Comparison of ENCODE assay signal across 7 mouse cellular contexts in the genomic region with DNA sequence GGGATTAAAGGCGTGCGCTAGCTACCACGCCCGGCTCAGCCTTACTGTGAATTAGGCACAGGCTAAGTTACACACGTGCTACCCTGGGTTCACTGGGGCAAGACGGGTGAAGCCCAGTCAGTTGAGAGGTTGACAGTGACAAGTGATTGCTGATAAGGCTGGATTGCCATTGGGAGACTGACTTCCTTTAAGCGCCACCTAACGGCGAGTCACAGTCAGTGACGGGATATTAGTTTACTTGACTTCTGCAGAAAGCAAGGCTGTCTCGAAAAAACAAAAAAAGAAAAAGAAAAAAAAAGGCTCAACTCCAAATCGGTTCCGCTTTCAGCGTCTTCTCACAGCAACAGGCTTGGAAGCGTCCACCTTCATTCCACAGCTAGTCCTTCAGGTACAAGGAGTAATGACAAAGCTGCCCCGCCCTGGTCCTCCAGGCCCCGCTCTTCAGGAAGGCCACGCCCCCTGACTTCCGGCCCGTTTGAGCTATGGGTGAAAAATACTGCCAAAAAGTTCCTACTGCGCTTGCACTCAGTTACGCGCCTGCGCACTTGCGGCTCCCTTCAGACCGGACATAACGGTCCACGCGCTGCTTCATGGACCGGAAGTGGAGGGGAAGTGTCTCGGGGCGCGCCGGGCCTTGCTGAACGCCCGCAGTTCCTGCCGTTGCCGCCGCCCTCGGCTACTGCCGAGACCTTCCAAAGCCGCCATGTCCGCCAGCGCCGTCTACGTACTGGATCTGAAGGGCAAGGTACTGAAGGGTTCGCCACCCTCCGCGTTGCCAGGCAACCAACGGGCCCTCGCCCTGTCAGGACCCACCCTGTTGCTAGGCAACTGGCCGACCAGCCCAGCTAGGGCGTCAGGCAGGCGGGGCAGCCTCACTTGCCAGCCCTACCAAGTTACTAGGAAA. TPM values are rescaled to one million over a fixed set of nuclear protein-coding genes. Genes with fewer than 3 reads are reported as not detected.
A peak's percentile ranks its signal among the peaks of the same experiment; 100 is the strongest.
DNase-seq lines count a peak whose midpoint lies in the region; ATAC-seq and TF ChIP-seq lines count a peak whose summit lies in the region.

A gene (plus strand): TSS at position 520 of the 904 bp plus-strand sequence.

- TF ChIP-seq POLR2A in small intestine, adult 2 months (IDR thresholded peaks at IDR 0.05; ENCODE audit: low read depth, low read length) = peak; percentile 43; the same call in 1 of the 2 replicates

- under 1% methylated on average over 54 of the region's 54 CpGs for WGBS in embryonic facial prominence, embryonic 10.5 days
- WGBS in intestine, postnatal 0 days = under 1% methylated on average over 54 of the region's 54 CpGs
- WGBS in midbrain, embryonic 12.5 days = under 1% methylated on average over 54 of the region's 54 CpGs
- WGBS in small intestine, adult 2 months = under 1% methylated on average over 54 of the region's 54 CpGs

- peak within 1 kb of the TSS; percentile 64 for H3K9ac ChIP-seq in intestine, postnatal 0 days (ENCODE audit: low read depth, low read length)
- peak within 1 kb of the TSS; percentile 54 for H3K9ac ChIP-seq in midbrain, embryonic 12.5 days (replicated peaks)

- H3K4me3 ChIP-seq in embryonic facial prominence, embryonic 10.5 days = peak within 1 kb of the TSS; percentile 80
- H3K4me3 ChIP-seq in intestine, postnatal 0 days (ENCODE audit: low read depth, low read length) = peak within 1 kb of the TSS; percentile 80
- peak within 1 kb of the TSS; percentile 64 for H3K4me3 ChIP-seq in midbrain, embryonic 12.5 days
- peak within 1 kb of the TSS; percentile 63 for H3K4me3 ChIP-seq in small intestine, adult 2 months (ENCODE audit: low read depth, low read length)

- peak; percentile 90 for TF ChIP-seq CTCF in intestine, postnatal 0 days (IDR thresholded peaks at IDR 0.05; ENCODE audit: low read depth)
- TF ChIP-seq CTCF in small intestine, adult 2 months (IDR thresholded peaks at IDR 0.05; ENCODE audit: extremely low read depth, insufficient read length, insufficient replicate concordance, low read depth, low read length) = peak; percentile 60; the same call in 1 of the 2 replicates

- peak within 1 kb of the TSS; percentile 73 for H3K4me2 ChIP-seq in intestine, postnatal 0 days (replicated peaks; ENCODE audit: low read depth)
- peak within 1 kb of the TSS; percentile 60 for H3K4me2 ChIP-seq in midbrain, embryonic 12.5 days (replicated peaks)

- peaks cover 21% of the 10 kb centered on the region for H3K36me3 ChIP-seq in embryonic facial prominence, embryonic 10.5 days (replicated peaks)
- H3K36me3 ChIP-seq in intestine, postnatal 0 days (ENCODE audit: control insufficient read depth, insufficient read depth) = peaks cover 10% of the 10 kb centered on the region; the same call in 1 of the 2 replicates
- H3K36me3 ChIP-seq in midbrain, embryonic 12.5 days = peaks cover 7% of the 10 kb centered on the region
- no peaks in the 10 kb centered on the region for H3K36me3 ChIP-seq in small intestine, adult 2 months (ENCODE audit: control insufficient read depth, insufficient read depth, low read length)

- peak; percentile 95 for ATAC-seq in intestine, postnatal 0 days
- peak; percentile 97 for ATAC-seq in midbrain, embryonic 12.5 days (ENCODE audit: low FRiP score, low read depth)

- intact Hi-C loops in left cerebral cortex, postnatal 4 days (cut with DNase I) = no loop called here

- H3K4me1 ChIP-seq in embryonic facial prominence, embryonic 10.5 days = peaks cover 11% of the 10 kb centered on the region
- H3K4me1 ChIP-seq in intestine, postnatal 0 days (replicated peaks; ENCODE audit: control insufficient read depth, insufficient read depth, low read length) = 0 out of 2 replicates have a peak, but pooled peaks cover 3% of the 10 kb centered on the region
- H3K4me1 ChIP-seq in midbrain, embryonic 12.5 days = peaks cover 16% of the 10 kb centered on the region
- peaks cover 20% of the 10 kb centered on the region for H3K4me1 ChIP-seq in small intestine, adult 2 months (ENCODE audit: control insufficient read depth, insufficient read depth, insufficient read length, low read length)

- no peaks in the 10 kb centered on the region for H3K27me3 ChIP-seq in embryonic facial prominence, embryonic 10.5 days (replicated peaks; ENCODE audit: low read depth, poor library complexity, severe bottlenecking)
- H3K27me3 ChIP-seq in intestine, postnatal 0 days (replicated peaks; ENCODE audit: control insufficient read depth, insufficient read depth, low read length) = no peaks in the 10 kb centered on the region
- H3K27me3 ChIP-seq in midbrain, embryonic 12.5 days = no peaks in the 10 kb centered on the region
- no peaks in the 10 kb centered on the region for H3K27me3 ChIP-seq in small intestine, adult 2 months (ENCODE audit: control insufficient read depth, insufficient read depth, low read length)

- peak within 1 kb of the TSS; percentile 95 for H3K27ac ChIP-seq in embryonic facial prominence, embryonic 10.5 days (replicated peaks)
- peak within 1 kb of the TSS; percentile 91 for H3K27ac ChIP-seq in intestine, postnatal 0 days (ENCODE audit: low read depth, low read length)
- peak within 1 kb of the TSS; percentile 95 for H3K27ac ChIP-seq in midbrain, embryonic 12.5 days (replicated peaks)
- H3K27ac ChIP-seq in small intestine, adult 2 months (ENCODE audit: insufficient read depth, low read depth, low read length) = peak within 1 kb of the TSS; percentile 95

- DNase-seq in adrenal gland, postnatal 10 days = peak; percentile 97
- peak; percentile 99 for DNase-seq in embryonic facial prominence, embryonic 10.5 days (ENCODE audit: low spot score)
- peak; percentile 89 for DNase-seq in gonadal fat pad, adult 2 months (ENCODE audit: low read depth)
- DNase-seq in left cerebral cortex, postnatal 4 days = peak; percentile 99

- no peaks in the 10 kb centered on the region for H3K9me3 ChIP-seq in embryonic facial prominence, embryonic 10.5 days
- no peaks in the 10 kb centered on the region for H3K9me3 ChIP-seq in intestine, postnatal 0 days (ENCODE audit: control insufficient read depth)
- H3K9me3 ChIP-seq in midbrain, embryonic 12.5 days = no peaks in the 10 kb centered on the region

RNA-seq across cellular contexts. Expression of the gene that starts here (rescaled TPM):
- total RNA-seq in adrenal gland, postnatal 10 days (2021) = 10 to 100 TPM; 66.8 to 81.0 TPM
- 139 and 144 TPM in 2 replicates for polyA plus RNA-seq in embryonic facial prominence, embryonic 10.5 days (2016; fragmentation: Nextera tagmentation; extraction: Ambion mirVana)
- polyA plus RNA-seq in gonadal fat pad, adult 2 months (2012; rRNA removed) = 50.6 and 54.7 TPM in 2 replicates
- 54.0 and 56.9 TPM in 2 replicates for polyA plus RNA-seq in intestine, postnatal 0 days (2015; fragmentation: Nextera tagmentation; extraction: Ambion mirVana)
- total RNA-seq in left cerebral cortex, postnatal 4 days (2021) = 100 to 1,000 TPM; 155 to 161 TPM
- 210 and 211 TPM in 2 replicates for polyA plus RNA-seq in midbrain, embryonic 12.5 days (2016; fragmentation: Nextera tagmentation; extraction: Ambion mirVana)
- polyA plus RNA-seq in small intestine, adult 2 months (2012; rRNA removed) = 33.6 and 47.4 TPM in 2 replicates

Comparison
In these comparisons a context has a peak if more than half of its experiments do, and no peak if none do; other contexts are left out.
1. Peak in every context shown above with its lines: DNase-seq, ATAC-seq, H3K4me3 ChIP-seq and H3K27ac ChIP-seq.